Mouse (Mus musculus) neural tube, embryonic 13.5 days (tissue): ENCODE results near the gene Zfp362. TPM values are rescaled to one million over a fixed set of nuclear protein-coding genes. Genes with fewer than 3 reads are reported as not detected.

Experiments
- ATAC-seq: fragments of 200-750 bp; cut with Nextera tagmentation; 2 replicates; pipeline ENCODE4 v1.8.0; 2017; ENCODE audit warnings: low read depth, mild to moderate bottlenecking, moderate TSS enrichment, moderate library complexity
- H3K27ac ChIP-seq: fragments of 300-500 bp; sonication (generic); replicated peaks from 2 replicates; pipeline ENCODE4 v1.5.1; 2015; ENCODE audit warnings: moderate library complexity, mild to moderate bottlenecking, inconsistent platforms
- H3K27me3 ChIP-seq: fragments of 300-500 bp; sonication (generic); 2 replicates; pipeline ENCODE4 v1.6.1; 2015; ENCODE audit warnings: mild to moderate bottlenecking, inconsistent platforms
- H3K36me3 ChIP-seq: fragments of 300-500 bp; sonication (generic); 2 replicates; pipeline ENCODE4 v1.6.1; 2015; ENCODE audit warnings: mild to moderate bottlenecking, inconsistent platforms
- H3K4me1 ChIP-seq: fragments of 300-500 bp; sonication (generic); replicated peaks from 2 replicates; pipeline ENCODE4 v1.6.1; 2015; ENCODE audit warnings: inconsistent platforms
- H3K4me2 ChIP-seq: fragments of 300-500 bp; sonication (generic); 2 replicates; pipeline ENCODE4 v1.6.1; 2015; ENCODE audit warnings: inconsistent platforms, mild to moderate bottlenecking, moderate library complexity
- H3K4me3 ChIP-seq: fragments of 300-500 bp; sonication (generic); 2 replicates; pipeline ENCODE4 v1.5.1; 2015; ENCODE audit warnings: mild to moderate bottlenecking, inconsistent platforms
- H3K9ac ChIP-seq: fragments of 300-500 bp; sonication (generic); 2 replicates; pipeline ENCODE4 v1.6.1; 2015; ENCODE audit warnings: moderate library complexity, mild to moderate bottlenecking, inconsistent platforms
- H3K9me3 ChIP-seq: fragments of 300-500 bp; sonication (generic); 2 replicates; pipeline ENCODE4 v1.6.1; 2016; ENCODE audit warnings: inconsistent platforms
- WGBS: fragments of 180-500 bp; shearing (Covaris S2); methylation state at CpG from one replicate; pipeline ENCODE4 v1.1.7; 2015; 5-methylcytosine and 5-hydroxymethylcytosine counted together
- polyA plus RNA-seq: library from polyadenylated mRNA; unstranded; fragments of >200 nt; fragmentation: Nextera tagmentation; extraction: Ambion mirVana; gene quantifications from 2 replicates; pipeline ENCODE4 v1.2.1, GENCODE M21; 2015

Zfp362 gene
- polyA plus RNA-seq, 1 experiment from 2014 or later = 37.5 TPM

GRCm38 (mm10) chr4:128734721-128735671 lies 70.8 kb downstream of the Zfp362 start:
- ATAC-seq = no peak
- peaks cover 84% of the 10 kb centered on the region for H3K4me1 ChIP-seq
- H3K27ac ChIP-seq = peak overlapping the region; percentile 88
- H3K9ac ChIP-seq = peak overlapping the region; percentile 62
- H3K4me2 ChIP-seq = peak overlapping the region; percentile 39
- no peaks in the 10 kb centered on the region for H3K9me3 ChIP-seq
- peaks cover 20% of the 10 kb centered on the region for H3K36me3 ChIP-seq
- no peaks in the 10 kb centered on the region for H3K27me3 ChIP-seq
- WGBS = 69% methylated on average over 18 of the region's 18 CpGs
- peak overlapping the region; percentile 2; the same call in 1 of the 2 replicates for H3K4me3 ChIP-seq

- no peaks in the 10 kb centered on the region for H3K9me3 ChIP-seq
- H3K4me2 ChIP-seq = peak overlapping the region; percentile 39
- H3K4me1 ChIP-seq = peaks cover 91% of the 10 kb centered on the region
- peak; percentile 59 for ATAC-seq
- H3K9ac ChIP-seq = peak overlapping the region; percentile 62
- peaks cover 19% of the 10 kb centered on the region for H3K36me3 ChIP-seq
- peak overlapping the region; percentile 2 for H3K4me3 ChIP-seq
- 23% methylated on average over 5 of the region's 5 CpGs for WGBS
- peak overlapping the region; percentile 88 for H3K27ac ChIP-seq
- H3K27me3 ChIP-seq = no peaks in the 10 kb centered on the region
Observed at GRCm38 (mm10) chr4:128734217-128734616, 71.6 kb downstream of the Zfp362 start.

- Histone ChIP-seq H3K27me3 (no peaks in the 10 kb centered on the region), H3K4me1 (peaks cover 97% of the 10 kb centered on the region), H3K36me3 (peaks cover 19% of the 10 kb centered on the region), H3K27ac (peak overlapping the region; percentile 88), H3K9ac (peak overlapping the region; percentile 62), H3K4me2 (peak overlapping the region; percentile 39), H3K4me3 (no peak overlapping the region; the same call in 1 of the 2 replicates), H3K9me3 (no peaks in the 10 kb centered on the region)
- no peak for ATAC-seq
- WGBS = 36% methylated on average over 6 of the region's 6 CpGs
Observed at GRCm38 (mm10) chr4:128733496-128733895, 72.3 kb downstream of the Zfp362 start.

GRCm38 (mm10) chr4:128732794-128733193 lies 73.1 kb downstream of the Zfp362 start:
- ATAC-seq = no peak
- no peaks in the 10 kb centered on the region for H3K9me3 ChIP-seq
- no peak overlapping the region; the same call in 1 of the 2 replicates for H3K27ac ChIP-seq
- no peak overlapping the region for H3K9ac ChIP-seq
- peak overlapping the region; percentile 39; the same call in 1 of the 2 replicates for H3K4me2 ChIP-seq
- peaks cover 91% of the 10 kb centered on the region for H3K4me1 ChIP-seq
- no peaks in the 10 kb centered on the region for H3K27me3 ChIP-seq
- H3K36me3 ChIP-seq = peaks cover 19% of the 10 kb centered on the region
- H3K4me3 ChIP-seq = no peak overlapping the region
- WGBS = 48% methylated on average over 5 of the region's 5 CpGs

- Histone ChIP-seq H3K4me3 (peak overlapping the region; percentile 98), H3K27me3 (no peaks in the 10 kb centered on the region), H3K36me3 (peaks cover 18% of the 10 kb centered on the region), H3K9me3 (no peaks in the 10 kb centered on the region), H3K4me2 (peak overlapping the region; percentile 99), H3K4me1 (peaks cover 86% of the 10 kb centered on the region), H3K27ac (peak overlapping the region; percentile 98), H3K9ac (peak overlapping the region; percentile 100)
- WGBS = 37% methylated on average over 6 of the region's 6 CpGs
- ATAC-seq = no peak
Observed at GRCm38 (mm10) chr4:128730271-128730670, 75.6 kb downstream of the Zfp362 start.

- H3K36me3 ChIP-seq = peaks cover 14% of the 10 kb centered on the region
- peak overlapping the region; percentile 98 for H3K4me3 ChIP-seq
- no peaks in the 10 kb centered on the region for H3K27me3 ChIP-seq
- peaks cover 85% of the 10 kb centered on the region for H3K4me1 ChIP-seq
- no peak for ATAC-seq
- WGBS = 30% methylated on average over 5 of the region's 5 CpGs
- H3K27ac ChIP-seq = peak overlapping the region; percentile 98
- no peaks in the 10 kb centered on the region for H3K9me3 ChIP-seq
- peak overlapping the region; percentile 100 for H3K9ac ChIP-seq
- H3K4me2 ChIP-seq = peak overlapping the region; percentile 99
Observed at GRCm38 (mm10) chr4:128729709-128730037, 76.2 kb downstream of the Zfp362 start.

GRCm38 (mm10) chr4:128729033-128729708 lies 76.7 kb downstream of the Zfp362 start:
- Histone ChIP-seq H3K4me1 (peaks cover 84% of the 10 kb centered on the region), H3K36me3 (peaks cover 14% of the 10 kb centered on the region), H3K27ac (peak overlapping the region; percentile 98), H3K4me3 (peak overlapping the region; percentile 98), H3K27me3 (no peaks in the 10 kb centered on the region), H3K4me2 (peak overlapping the region; percentile 99), H3K9me3 (no peaks in the 10 kb centered on the region), H3K9ac (peak overlapping the region; percentile 100)
- WGBS = 7% methylated on average over 15 of the region's 15 CpGs
- ATAC-seq = 0 out of 2 replicates have a peak, but pooled peaks have one; percentile 5

- H3K27ac ChIP-seq = peak overlapping the region; percentile 98
- H3K4me3 ChIP-seq = peak overlapping the region; percentile 98
- peaks cover 81% of the 10 kb centered on the region for H3K4me1 ChIP-seq
- no peaks in the 10 kb centered on the region for H3K27me3 ChIP-seq
- H3K36me3 ChIP-seq = peaks cover 20% of the 10 kb centered on the region
- ATAC-seq = no peak
- peak overlapping the region; percentile 100 for H3K9ac ChIP-seq
- H3K4me2 ChIP-seq = peak overlapping the region; percentile 99
- WGBS = 0% methylated on average over 5 of the region's 5 CpGs
- H3K9me3 ChIP-seq = no peaks in the 10 kb centered on the region
Observed at GRCm38 (mm10) chr4:128728431-128728851, 77.4 kb downstream of the Zfp362 start.

GRCm38 (mm10) chr4:128727721-128728430 lies 78.0 kb downstream of the Zfp362 start:
- Histone ChIP-seq H3K27me3 (peaks cover 3% of the 10 kb centered on the region; the same call in 1 of the 2 replicates), H3K27ac (peak overlapping the region; percentile 98), H3K4me2 (peak overlapping the region; percentile 99), H3K4me3 (peak overlapping the region; percentile 98), H3K9me3 (no peaks in the 10 kb centered on the region), H3K36me3 (peaks cover 25% of the 10 kb centered on the region), H3K9ac (peak overlapping the region; percentile 100), H3K4me1 (peaks cover 75% of the 10 kb centered on the region)
- WGBS = under 1% methylated on average over 65 of the region's 65 CpGs
- peak; percentile 68 for ATAC-seq

- H3K36me3 ChIP-seq = peaks cover 29% of the 10 kb centered on the region
- H3K4me2 ChIP-seq = peak overlapping the region; percentile 99
- H3K9ac ChIP-seq = peak overlapping the region; percentile 100
- H3K4me1 ChIP-seq = peaks cover 69% of the 10 kb centered on the region
- H3K9me3 ChIP-seq = no peaks in the 10 kb centered on the region
- H3K4me3 ChIP-seq = peak overlapping the region; percentile 98
- peak overlapping the region; percentile 98 for H3K27ac ChIP-seq
- ATAC-seq = peak; percentile 89
- H3K27me3 ChIP-seq = peaks cover 5% of the 10 kb centered on the region; the same call in 1 of the 2 replicates
- 1% methylated on average over 61 of the region's 68 CpGs for WGBS
Observed at GRCm38 (mm10) chr4:128727019-128727720, 78.7 kb downstream of the Zfp362 start.

GRCm38 (mm10) chr4:128724059-128724458 lies 81.8 kb downstream of the Zfp362 start:
- H3K9ac ChIP-seq = no peak overlapping the region
- H3K4me1 ChIP-seq = peaks cover 70% of the 10 kb centered on the region
- peaks cover 5% of the 10 kb centered on the region; the same call in 1 of the 2 replicates for H3K27me3 ChIP-seq
- H3K4me3 ChIP-seq = no peak overlapping the region
- WGBS = 73% methylated on average over 7 of the region's 7 CpGs
- H3K9me3 ChIP-seq = no peaks in the 10 kb centered on the region
- no peak for ATAC-seq
- no peak overlapping the region for H3K4me2 ChIP-seq
- peaks cover 17% of the 10 kb centered on the region; the same call in 1 of the 2 replicates for H3K36me3 ChIP-seq
- H3K27ac ChIP-seq = no peak overlapping the region
